Mouse (Mus musculus) natural killer cell, adult 2 months (primary cell): ENCODE data around the gene Gm3371.
"Not testable (repeated sequence)": the region's sequence is repeated elsewhere in the genome, so short reads cannot be mapped to it uniquely, and the experiment has no call there.

Source experiments
- DNase-seq, 2 experiments: peaks; one replicate each; pipeline ENCODE4 v3.0.0; 2022; ENCODE audit warnings: low spot score in 2 of 2

The Gm3371 gene

GRCm38 (mm10) chr14:44410588-44410987 is at the start of gene Gm3371:
Gm3371 (minus strand) TSS chr14:44410688.
- not testable (repeated sequence) for DNase-seq

GRCm38 (mm10) chr14:44433335-44433734 is 22.8 kb upstream of the Gm3371 start, which contains the start of gene Gm8232:
Gm8232 (plus strand) TSS chr14:44433635.
- not testable (repeated sequence) for DNase-seq

- not testable (repeated sequence) for DNase-seq
Measured at GRCm38 (mm10) chr14:44384233-44384632, 26.3 kb downstream of the Gm3371 start.

- DNase-seq = not testable (repeated sequence)
Measured at GRCm38 (mm10) chr14:44365057-44365456, 45.4 kb downstream of the Gm3371 start, which contains the start of gene Gm8229. Gm8229 (plus strand) TSS chr14:44365357.

- not testable (repeated sequence) for DNase-seq
Measured at GRCm38 (mm10) chr14:44362301-44362700, 48.2 kb downstream of the Gm3371 start.

- DNase-seq = not testable (repeated sequence)
Measured at GRCm38 (mm10) chr14:44361416-44361815, 49.1 kb downstream of the Gm3371 start.
